Mouse (Mus musculus) neural tube, postnatal 0 days (tissue): ENCODE results near the gene Angptl2. TPM values are rescaled to one million over a fixed set of nuclear protein-coding genes. Genes with fewer than 3 reads are reported as not detected.

Experiments used
- polyA plus RNA-seq: library from polyadenylated mRNA; unstranded; fragments of >200 nt; fragmentation: Nextera tagmentation; extraction: Ambion mirVana; gene quantifications from 2 replicates; pipeline ENCODE4 v1.2.1, GENCODE M21; 2015

Gene Angptl2
- 6.0 and 9.3 TPM in 2 replicates for polyA plus RNA-seq

DNA sequence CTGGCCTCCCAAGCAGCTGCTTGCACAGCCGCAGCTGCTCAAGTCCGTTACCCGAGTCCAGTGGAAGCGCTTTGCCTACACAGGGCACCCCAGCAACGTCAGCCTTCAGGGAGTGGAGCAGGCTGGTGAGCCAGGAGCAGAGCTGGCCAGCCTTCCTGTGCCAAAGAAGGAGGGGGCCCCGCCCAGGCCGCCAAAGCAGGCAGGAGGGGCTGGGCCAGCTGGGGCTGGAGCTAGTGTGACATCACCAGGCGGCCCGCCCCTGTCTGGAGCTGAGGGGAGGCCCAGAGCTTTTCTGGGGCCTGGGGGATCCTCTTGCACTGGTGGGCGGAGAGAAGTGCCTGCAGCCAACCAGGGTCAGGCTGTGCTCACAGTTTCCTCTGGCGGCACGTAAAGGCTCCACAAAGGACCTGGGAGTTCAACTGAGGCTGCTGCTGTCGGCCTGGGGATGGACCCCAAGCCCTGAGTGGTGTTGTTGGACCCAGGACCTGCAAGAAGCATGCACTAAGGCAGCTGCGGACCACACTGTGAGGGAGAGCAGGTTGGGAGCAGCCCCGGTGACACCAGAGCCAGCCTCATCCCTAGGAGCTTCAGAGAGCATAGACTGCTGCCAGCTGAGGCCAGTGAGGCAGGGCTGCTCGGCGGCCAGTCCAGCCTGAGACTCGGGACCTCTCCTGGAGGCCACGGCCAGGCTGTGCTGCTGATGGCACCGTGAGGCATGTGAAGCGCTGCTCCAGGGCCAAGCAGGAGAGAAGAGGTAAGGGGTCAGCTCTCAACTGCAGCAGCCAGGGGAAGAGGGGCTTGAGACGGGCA lies at the start of gene Angptl2:
Gene Angptl2 (plus strand): TSS at position 370 of the 810 bp plus-strand sequence.

Other genes starting within 250 kb of the Angptl2 start
- 32.7 and 35.2 TPM in 2 replicates for gene Slc2a8, start 234.0 kb upstream of the Angptl2 start, polyA plus RNA-seq
- 62.0 and 68.1 TPM in 2 replicates for gene Garnl3, start 84.4 kb upstream of the Angptl2 start, polyA plus RNA-seq
- 19.2 and 23.3 TPM in 2 replicates for gene Ralgps1, start 155.4 kb downstream of the Angptl2 start, polyA plus RNA-seq
- gene Zbtb34, start 215.3 kb downstream of the Angptl2 start, polyA plus RNA-seq = 2.7 and 3.6 TPM in 2 replicates